Mouse (Mus musculus) left cerebral cortex, adult 2 months (tissue): ENCODE measurements around the gene Actn3. TPM values are rescaled to one million over a fixed set of nuclear protein-coding genes. Genes with fewer than 3 reads are reported as not detected.
A peak's percentile ranks its signal among the peaks of the same experiment; 100 is the strongest.
"Not testable (repeated sequence)": the region's sequence is repeated elsewhere in the genome, so short reads cannot be mapped to it uniquely, and the experiment has no call there.

Source experiments
- DNase-seq, 2 experiments: peaks; one replicate each; pipeline ENCODE4 v3.0.0; 2021 to 2022; ENCODE audit warnings: low spot score in 2 of 2, mixed read lengths in 1 of 2; ENCODE audit errors: extremely low spot score in 1 of 2
- H3K27ac ChIP-seq: fragments of 200-600 bp; 2 replicates; pipeline ENCODE4 v1.8.1; 2022
- H3K4me3 ChIP-seq: fragments of 200-600 bp; 2 replicates; pipeline ENCODE4 v1.8.1; 2022
- CTCF ChIP-seq: fragments of 200-600 bp; IDR thresholded peaks from 2 replicates; pipeline ENCODE4 v1.8.1; 2022; ENCODE audit warnings: antibody characterized with exemption, mild to moderate bottlenecking, moderate library complexity
- intact Hi-C: fragments of 180-260 bp; cut with DNase I; formaldehyde crosslinking; loops from one replicate; pipeline ENCODE4 v1.15.1; 2025
- total RNA-seq, 2 experiments: library from RNA; stranded (reverse); gene quantifications; 2 replicates each; pipeline ENCODE4 v1.2.3; 2021

Gene Actn3
- total RNA-seq, 2 experiments from 2014 or later, result 1.4 to 1.5 TPM

DNA sequence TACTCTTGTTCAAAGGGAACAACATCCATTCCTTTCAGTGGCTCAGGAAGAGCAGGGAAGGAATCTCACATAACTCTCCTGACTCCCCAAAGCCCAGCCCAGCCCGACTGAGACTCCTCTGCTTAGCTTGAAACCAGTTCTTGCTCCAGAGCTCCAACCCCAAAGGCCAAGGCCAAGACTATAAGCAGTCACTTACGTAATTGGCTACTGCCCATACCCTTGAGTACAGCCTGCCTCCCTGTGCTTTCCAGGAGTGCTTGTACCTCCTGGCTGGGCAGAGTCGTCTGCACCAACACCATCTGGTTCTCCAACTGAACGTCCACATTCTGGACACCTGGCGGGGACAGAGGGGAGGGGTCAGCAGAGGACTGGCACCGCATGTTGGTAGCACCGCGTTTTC is 43.7 kb downstream of the Actn3 start:
- H3K27ac ChIP-seq, result no peak overlapping the region
- intact Hi-C loops, result no loop called here
- no peak for DNase-seq
- no peak for TF ChIP-seq CTCF
- H3K4me3 ChIP-seq, result no peak overlapping the region

- H3K27ac ChIP-seq, result no peak overlapping the region
- H3K4me3 ChIP-seq, result no peak overlapping the region
- DNase-seq, result peak in 1 of 2 experiments; percentile 33
- intact Hi-C loops, result no loop called here
- no peak for TF ChIP-seq CTCF
These were observed 48.6 kb downstream of the Actn3 start for GRCm38 (mm10) chr19:4829156-4829555.

- TF ChIP-seq CTCF, result no peak
- H3K27ac ChIP-seq, result no peak overlapping the region
- no peak overlapping the region for H3K4me3 ChIP-seq
- intact Hi-C loops, result no loop called here
- DNase-seq, result no peak
These were observed 49.1 kb downstream of the Actn3 start for GRCm38 (mm10) chr19:4828444-4829114.

DNA sequence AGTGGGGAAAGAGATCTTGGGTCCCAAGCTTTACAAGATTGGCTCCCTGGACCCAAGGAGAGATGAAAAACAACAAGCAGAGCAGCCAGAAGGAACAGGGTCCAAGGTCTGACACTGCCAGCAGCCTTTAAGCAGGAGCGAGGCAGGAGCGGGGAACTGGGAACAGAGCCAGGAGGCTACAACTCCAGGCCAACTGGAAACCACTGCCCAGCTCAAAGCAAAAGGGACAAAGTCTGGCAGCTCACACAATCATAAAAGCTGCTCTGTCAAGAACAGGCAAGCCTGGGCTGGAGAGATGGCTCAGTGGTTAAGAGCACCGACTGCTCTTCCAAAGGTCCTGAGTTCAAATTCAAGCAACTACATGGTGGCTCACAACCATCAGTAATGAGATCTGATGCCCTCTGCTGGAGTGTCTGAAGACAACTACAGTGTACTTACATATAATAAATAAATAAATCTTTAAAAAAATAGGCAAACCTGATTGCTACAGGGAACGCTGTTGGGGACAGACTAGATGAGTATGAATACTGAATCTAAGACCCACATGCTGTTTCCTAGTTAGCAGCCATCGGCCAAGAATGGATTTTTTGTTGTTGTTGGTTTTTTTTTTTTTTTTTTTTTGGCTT is 56.9 kb downstream of the Actn3 start:
- peak; percentile 28 for TF ChIP-seq CTCF
- no peak overlapping the region for H3K27ac ChIP-seq
- intact Hi-C loops, result no loop called here

GRCm38 (mm10) chr19:4817182-4817835 is 60.4 kb downstream of the Actn3 start:
- Histone ChIP-seq H3K27ac (no peak overlapping the region), H3K4me3 (no peak overlapping the region)
- DNase-seq, result no peak
- no peak for TF ChIP-seq CTCF
- intact Hi-C loops, result no loop called here

More for the DNA sequence above, 56.9 kb downstream of the Actn3 start:
- DNase-seq, result peak; percentile 47 to 69
- no peak overlapping the region for H3K4me3 ChIP-seq

DNA sequence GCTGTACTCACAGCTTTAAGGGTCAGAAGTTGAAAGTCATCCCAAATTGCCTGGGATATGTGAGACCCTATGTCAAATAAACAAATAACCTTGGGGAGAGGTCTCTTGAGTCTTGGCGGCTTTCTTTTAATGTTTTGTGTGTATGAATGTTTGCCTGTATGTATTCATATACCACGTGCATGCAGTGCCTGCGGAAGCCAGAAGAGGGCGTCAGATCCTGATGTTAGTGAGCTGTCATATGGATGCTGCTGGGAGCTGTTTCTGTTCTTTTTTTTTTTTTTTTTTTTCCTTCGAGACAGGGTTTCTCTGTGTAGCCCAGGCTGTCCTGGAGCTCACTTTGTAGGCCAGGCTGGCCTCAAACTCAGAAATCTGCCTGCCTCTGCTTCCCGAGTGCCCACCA is 64.7 kb downstream of the Actn3 start:
- Histone ChIP-seq H3K4me3 (no peak overlapping the region), H3K27ac (no peak overlapping the region)
- peak; percentile 15 for TF ChIP-seq CTCF
- intact Hi-C loops, result loop anchor here (5.0 kb wide), 1 partner anchor 56 kb away; the partner anchor contains the start of gene Rbm4b
- no peak for DNase-seq

DNA sequence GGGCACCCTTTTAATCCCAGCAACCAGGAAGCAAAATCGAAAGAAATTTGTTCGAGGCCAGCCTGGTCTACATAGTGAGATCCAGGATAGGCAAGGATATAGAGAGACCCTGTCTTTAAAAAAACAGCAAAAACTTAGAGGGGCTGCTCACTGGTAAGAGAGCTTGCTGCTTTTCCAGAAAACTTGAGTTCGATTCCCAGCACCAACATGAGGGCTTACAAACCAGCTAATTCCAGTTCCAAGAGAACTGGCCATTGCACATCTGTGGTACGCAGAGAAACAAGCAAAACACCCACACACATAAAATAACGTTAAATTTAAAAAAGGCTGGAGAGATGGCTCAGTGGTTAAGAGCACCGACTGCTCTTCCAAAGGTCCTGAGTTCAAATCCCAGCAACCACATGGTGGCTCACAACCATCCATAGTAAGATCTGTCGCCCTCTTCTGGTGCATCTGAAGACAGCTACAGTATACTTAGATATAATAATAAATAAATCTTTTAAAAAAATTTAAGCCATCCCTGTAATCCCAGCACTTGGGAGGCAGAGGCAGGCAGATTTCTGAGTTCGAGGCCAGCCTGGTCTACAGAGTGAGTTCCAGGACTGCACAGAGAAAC is 65.3 kb downstream of the Actn3 start:
- peak overlapping the region; percentile 60 for H3K4me3 ChIP-seq
- peak overlapping the region; percentile 85 for H3K27ac ChIP-seq
- DNase-seq, result not testable (repeated sequence)
- intact Hi-C loops, result loop anchor here (5.0 kb wide), 1 partner anchor 55 kb away; the partner anchor contains the start of gene Rbm4b

DNA sequence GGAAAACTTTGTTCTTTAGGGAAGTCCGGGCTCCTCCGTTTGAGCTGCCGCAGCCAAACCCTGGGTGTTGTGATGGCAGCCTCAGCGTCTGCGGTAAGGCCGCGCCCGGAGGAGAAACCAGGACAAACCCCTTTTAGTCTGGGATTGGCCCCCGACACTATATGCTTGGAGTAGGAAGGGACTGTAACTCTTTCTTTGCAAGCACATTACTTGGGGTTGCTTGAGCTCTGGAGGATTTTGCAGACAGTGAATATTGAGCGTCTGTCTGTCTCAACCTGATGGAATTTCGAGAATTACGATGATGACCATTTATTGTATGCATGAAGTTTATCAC is 65.8 kb downstream of the Actn3 start:
- Histone ChIP-seq H3K27ac (peak overlapping the region; percentile 85), H3K4me3 (peak overlapping the region; percentile 60)
- no peak for DNase-seq
- intact Hi-C loops, result loop anchor here (5.0 kb wide), 1 partner anchor 55 kb away; the partner anchor contains the start of gene Rbm4b
- TF ChIP-seq CTCF, result no peak

Other genes starting within 250 kb of the Actn3 start
- 1 to 10 TPM; 1.5 to 1.6 TPM for gene Gm960, start 179.2 kb downstream of the Actn3 start, total RNA-seq
- 100 to 1,000 TPM; 561 to 597 TPM for gene Sptbn2, start 166.7 kb downstream of the Actn3 start, total RNA-seq
- 10 to 100 TPM; 16.3 to 18.2 TPM for gene Rbm4b, start 121.4 kb downstream of the Actn3 start, total RNA-seq
- gene Rbm4, start 84.0 kb downstream of the Actn3 start, total RNA-seq, result 100 to 1,000 TPM in 1 of 2 experiments, 10 to 100 TPM in 1; 93.1 to 112 TPM
- 10 to 100 TPM; 22.0 to 25.5 TPM for gene Gm21992, start 66.3 kb downstream of the Actn3 start, total RNA-seq
- 10 to 100 TPM; 53.4 to 61.0 TPM for gene Rbm14, start 66.3 kb downstream of the Actn3 start, total RNA-seq
- 10 to 100 TPM; 29.8 to 30.3 TPM for gene Ccs, start 38.6 kb downstream of the Actn3 start, total RNA-seq
- gene Ccdc87, start 38.5 kb downstream of the Actn3 start, total RNA-seq, result 1 to 10 TPM; 2.0 to 2.6 TPM
- gene Ctsf, start 22.8 kb downstream of the Actn3 start, total RNA-seq, result 100 to 1,000 TPM; 102 to 107 TPM
- gene Zdhhc24, start 759 bp upstream of the Actn3 start, total RNA-seq, result 10 to 100 TPM; 24.7 to 25.9 TPM
- gene Bbs1, start 28.7 kb upstream of the Actn3 start, total RNA-seq, result 10 to 100 TPM; 40.0 to 48.1 TPM
- 10 to 100 TPM; 39.5 to 45.9 TPM for gene Dpp3, start 50.4 kb upstream of the Actn3 start, total RNA-seq
- 10 to 100 TPM; 27.9 to 31.8 TPM for gene Peli3, start 65.2 kb upstream of the Actn3 start, total RNA-seq
- 10 to 100 TPM; 52.7 to 55.3 TPM for gene Mrpl11, start 84.2 kb upstream of the Actn3 start, total RNA-seq
- 10 to 100 TPM; 21.7 to 33.7 TPM for gene Npas4, start 112.4 kb upstream of the Actn3 start, total RNA-seq
- 10 to 100 TPM; 16.6 to 16.7 TPM for gene Slc29a2, start 146.0 kb upstream of the Actn3 start, total RNA-seq
- gene B4gat1, start 160.9 kb upstream of the Actn3 start, total RNA-seq, result 100 to 1,000 TPM; 109 to 131 TPM
- 1 to 10 TPM; 4.9 to 5.8 TPM for gene AC124502.3, start 161.0 kb upstream of the Actn3 start, total RNA-seq
- gene Brms1, start 163.4 kb upstream of the Actn3 start, total RNA-seq, result 10 to 100 TPM; 26.9 to 28.8 TPM
- gene Rin1, start 172.6 kb upstream of the Actn3 start, total RNA-seq, result 10 to 100 TPM; 94.6 to 95.9 TPM
- gene Cd248, start 190.2 kb upstream of the Actn3 start, total RNA-seq, result 1 to 10 TPM; 4.3 to 5.4 TPM
- 100 to 1,000 TPM; 154 to 156 TPM for gene Tmem151a, start 207.6 kb upstream of the Actn3 start, total RNA-seq
- gene Yif1a, start 210.6 kb upstream of the Actn3 start, total RNA-seq, result 10 to 100 TPM; 23.4 to 25.7 TPM
- 100 to 1,000 TPM; 214 to 247 TPM for gene Cnih2, start 220.6 kb upstream of the Actn3 start, total RNA-seq
- gene Rab1b, start 229.2 kb upstream of the Actn3 start, total RNA-seq, result 100 to 1,000 TPM; 144 to 157 TPM
- gene Klc2, start 240.7 kb upstream of the Actn3 start, total RNA-seq, result 100 to 1,000 TPM; 279 to 291 TPM